Mouse (Mus musculus): ENCODE results near the gene Akna. TPM values are rescaled to one million over a fixed set of nuclear protein-coding genes. Genes with fewer than 3 reads are reported as not detected.
A peak's percentile ranks its signal among the peaks of the same experiment; 100 is the strongest.

The Akna gene
- polyA plus RNA-seq, 1 experiment from 2014 or later = 10.4 TPM

GRCm38 (mm10) chr4:63430357-63430756, 27.2 kb upstream of the Akna start:
- WGBS = 42% methylated on average over 3 of the region's 3 CpGs
- Histone ChIP-seq H3K27me3 (no peaks in the 10 kb centered on the region), H3K4me1 (no peaks in the 10 kb centered on the region), H3K4me3 (no peak overlapping the region), H3K36me3 (no peaks in the 10 kb centered on the region), H3K9me3 (no peaks in the 10 kb centered on the region), H3K9ac (no peak overlapping the region), H3K4me2 (no peak overlapping the region), H3K27ac (no peak overlapping the region)
- ATAC-seq (ENCODE audit: borderline replicate concordance, extremely low read depth, low FRiP score, low TSS enrichment) = no peak

DNA sequence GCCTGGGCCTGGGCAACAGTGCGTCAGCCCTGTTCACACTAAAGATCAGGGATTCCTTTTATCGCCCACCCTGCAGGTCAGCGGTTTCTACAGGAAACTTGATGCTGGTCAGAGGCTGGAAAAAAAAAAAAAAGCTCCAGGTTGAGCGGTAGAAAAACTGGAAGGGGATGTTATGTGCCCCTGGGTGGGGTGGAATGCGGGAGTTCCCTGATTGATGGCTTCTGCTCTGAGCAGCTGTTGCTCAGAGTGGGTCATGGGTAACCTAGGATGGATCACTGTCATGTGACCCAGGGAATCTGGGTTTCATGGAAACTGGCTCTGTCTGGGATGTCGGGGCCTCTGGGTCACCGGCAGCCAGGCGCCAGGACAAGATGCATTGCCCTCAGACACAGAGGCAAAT, 23.2 kb upstream of the Akna start:
- no peak for ATAC-seq (ENCODE audit: borderline replicate concordance, extremely low read depth, low FRiP score, low TSS enrichment)
- WGBS = 52% methylated on average over 8 of the region's 8 CpGs
- H3K4me3 ChIP-seq = no peak overlapping the region
- H3K4me1 ChIP-seq = no peaks in the 10 kb centered on the region
- no peaks in the 10 kb centered on the region for H3K36me3 ChIP-seq
- no peaks in the 10 kb centered on the region for H3K27me3 ChIP-seq
- no peak overlapping the region for H3K4me2 ChIP-seq
- no peaks in the 10 kb centered on the region for H3K9me3 ChIP-seq
- H3K9ac ChIP-seq = no peak overlapping the region
- no peak overlapping the region for H3K27ac ChIP-seq

GRCm38 (mm10) chr4:63423811-63424210, 20.7 kb upstream of the Akna start:
- Histone ChIP-seq H3K4me1 (no peaks in the 10 kb centered on the region), H3K9me3 (no peaks in the 10 kb centered on the region), H3K4me3 (no peak overlapping the region), H3K9ac (no peak overlapping the region), H3K36me3 (no peaks in the 10 kb centered on the region), H3K27ac (no peak overlapping the region), H3K27me3 (no peaks in the 10 kb centered on the region), H3K4me2 (no peak overlapping the region)
- ATAC-seq (ENCODE audit: borderline replicate concordance, extremely low read depth, low FRiP score, low TSS enrichment) = no peak
- WGBS = 35% methylated on average over 5 of the region's 5 CpGs

DNA sequence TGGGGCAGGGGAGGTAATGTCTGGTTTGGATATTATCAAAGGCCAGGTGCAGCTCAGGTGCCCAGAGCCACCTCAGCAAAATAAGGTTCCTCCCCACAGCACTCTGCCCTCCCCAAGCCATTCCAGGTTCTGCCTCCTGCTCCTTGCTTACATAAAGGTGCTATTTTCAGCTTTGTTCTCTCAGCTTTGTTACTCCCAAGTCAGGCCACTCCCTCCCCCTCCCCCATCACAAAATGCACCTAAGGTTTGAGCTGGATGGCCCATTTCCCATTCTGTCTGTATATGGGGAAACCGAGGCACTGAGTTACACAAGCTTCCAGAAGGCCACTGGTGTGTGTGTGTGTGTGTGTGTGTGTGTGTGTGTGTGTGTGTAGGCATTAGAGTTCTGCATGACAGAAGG, 20.1 kb upstream of the Akna start:
- Histone ChIP-seq H3K9ac (no peak overlapping the region), H3K36me3 (no peaks in the 10 kb centered on the region), H3K27ac (no peak overlapping the region), H3K27me3 (no peaks in the 10 kb centered on the region), H3K4me2 (no peak overlapping the region), H3K4me3 (no peak overlapping the region), H3K4me1 (no peaks in the 10 kb centered on the region), H3K9me3 (no peaks in the 10 kb centered on the region)
- 47% methylated on average over 1 of the region's 1 CpGs for WGBS
- no peak for ATAC-seq (ENCODE audit: borderline replicate concordance, extremely low read depth, low FRiP score, low TSS enrichment)

DNA sequence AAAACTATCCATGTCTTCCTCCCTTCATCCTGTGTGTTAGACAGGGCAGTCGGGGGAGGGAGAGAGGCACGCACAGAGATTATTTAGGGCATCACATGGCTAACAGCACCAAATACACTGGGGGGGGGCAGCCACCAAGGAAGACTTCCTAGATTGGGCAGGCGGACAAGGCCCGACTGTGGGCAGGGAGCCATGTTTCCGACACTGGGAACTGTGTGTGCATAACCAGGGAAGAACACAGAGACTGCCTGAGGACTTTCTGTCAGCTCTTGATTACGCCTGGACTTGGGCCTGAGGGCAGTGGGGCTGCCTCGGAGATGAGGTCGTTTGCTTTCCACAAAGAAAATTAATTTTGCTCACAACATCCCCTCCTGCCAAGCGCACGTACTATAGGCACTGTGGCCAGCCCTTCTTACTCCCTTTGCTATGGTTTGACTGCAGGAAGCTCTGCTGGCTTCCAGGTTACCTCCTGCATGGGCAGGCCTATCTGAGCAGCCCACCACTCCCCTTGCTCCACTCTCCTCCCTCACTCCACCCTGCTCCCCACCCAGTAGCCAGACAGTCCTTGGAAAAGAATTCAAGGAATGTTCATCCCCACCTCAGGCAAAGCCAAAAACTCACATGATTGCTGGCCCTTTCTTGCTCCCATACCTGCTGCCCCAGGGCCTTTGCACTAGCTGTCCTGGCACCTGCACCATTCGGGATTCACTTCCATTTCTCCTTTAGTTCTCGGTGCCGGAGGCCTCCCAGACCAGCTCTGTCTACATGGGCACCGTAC, 17.2 kb upstream of the Akna start:
- no peaks in the 10 kb centered on the region for H3K9me3 ChIP-seq
- H3K4me3 ChIP-seq = no peak overlapping the region
- no peaks in the 10 kb centered on the region for H3K36me3 ChIP-seq
- no peak for ATAC-seq (ENCODE audit: borderline replicate concordance, extremely low read depth, low FRiP score, low TSS enrichment)
- H3K9ac ChIP-seq = no peak overlapping the region
- H3K27ac ChIP-seq = no peak overlapping the region
- no peak overlapping the region for H3K4me2 ChIP-seq
- 0 out of 2 replicates have a peak, but pooled peaks cover 2% of the 10 kb centered on the region for H3K4me1 ChIP-seq
- H3K27me3 ChIP-seq = no peaks in the 10 kb centered on the region
- 57% methylated on average over 14 of the region's 14 CpGs for WGBS

GRCm38 (mm10) chr4:63418270-63418669, 15.1 kb upstream of the Akna start:
- H3K4me2 ChIP-seq = no peak overlapping the region
- H3K36me3 ChIP-seq = no peaks in the 10 kb centered on the region
- WGBS = 71% methylated on average over 11 of the region's 11 CpGs
- no peaks in the 10 kb centered on the region for H3K27me3 ChIP-seq
- H3K4me1 ChIP-seq = 0 out of 2 replicates have a peak, but pooled peaks cover 2% of the 10 kb centered on the region
- H3K4me3 ChIP-seq = no peak overlapping the region
- no peak overlapping the region for H3K27ac ChIP-seq
- H3K9me3 ChIP-seq = no peaks in the 10 kb centered on the region
- H3K9ac ChIP-seq = no peak overlapping the region
- ATAC-seq (ENCODE audit: borderline replicate concordance, extremely low read depth, low FRiP score, low TSS enrichment) = no peak

DNA sequence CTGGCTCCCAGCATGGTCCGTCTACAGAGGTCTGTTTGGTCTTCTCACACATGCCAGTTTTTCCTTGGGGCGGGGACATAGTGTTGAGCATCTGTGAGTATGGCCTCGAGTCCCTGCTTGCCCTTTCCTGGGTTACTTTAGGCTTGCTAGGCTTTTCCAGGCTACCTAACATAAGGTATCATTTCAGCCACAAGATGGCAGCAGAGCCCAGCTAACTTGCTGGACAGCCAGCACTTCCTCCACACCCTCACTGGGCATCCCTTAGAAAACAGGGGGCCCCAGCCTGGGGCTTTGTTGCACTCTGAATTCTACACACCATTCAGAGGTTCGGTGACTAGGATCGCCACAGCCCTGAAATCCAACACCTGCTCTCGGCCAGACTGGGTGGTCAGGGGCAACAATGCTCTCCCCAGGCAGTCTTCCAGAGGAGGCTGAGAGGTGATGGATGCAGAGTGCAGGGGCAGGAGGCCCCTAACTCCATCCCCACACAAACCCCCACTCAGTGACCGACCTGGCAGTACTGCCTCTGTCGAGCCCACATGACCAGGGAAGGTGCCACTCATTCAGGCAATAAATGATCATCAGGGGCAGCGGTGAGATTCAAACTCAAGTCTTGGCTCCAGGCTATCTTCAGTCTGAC, 14.3 kb upstream of the Akna start:
- 20% methylated on average over 9 of the region's 9 CpGs for WGBS
- no peaks in the 10 kb centered on the region for H3K27me3 ChIP-seq
- peak; percentile 25; the same call in 1 of the 2 replicates for ATAC-seq (ENCODE audit: borderline replicate concordance, extremely low read depth, low FRiP score, low TSS enrichment)

GRCm38 (mm10) chr4:63414951-63415350, 11.8 kb upstream of the Akna start:
- H3K4me3 ChIP-seq = no peak overlapping the region
- H3K36me3 ChIP-seq = no peaks in the 10 kb centered on the region
- H3K27ac ChIP-seq = no peak overlapping the region
- peaks cover 4% of the 10 kb centered on the region; the same call in 1 of the 2 replicates for H3K27me3 ChIP-seq
- no peak overlapping the region for H3K4me2 ChIP-seq
- no peak overlapping the region for H3K9ac ChIP-seq
- 61% methylated on average over 5 of the region's 5 CpGs for WGBS
- no peaks in the 10 kb centered on the region for H3K9me3 ChIP-seq
- no peak for ATAC-seq (ENCODE audit: borderline replicate concordance, extremely low read depth, low FRiP score, low TSS enrichment)
- H3K4me1 ChIP-seq = 0 out of 2 replicates have a peak, but pooled peaks cover 2% of the 10 kb centered on the region

More for the DNA sequence above, 14.3 kb upstream of the Akna start:
- H3K4me2 ChIP-seq = no peak overlapping the region
- H3K36me3 ChIP-seq = no peaks in the 10 kb centered on the region
- H3K4me3 ChIP-seq = no peak overlapping the region
- H3K9me3 ChIP-seq = no peaks in the 10 kb centered on the region
- 0 out of 2 replicates have a peak, but pooled peaks cover 2% of the 10 kb centered on the region for H3K4me1 ChIP-seq
- H3K9ac ChIP-seq = no peak overlapping the region
- no peak overlapping the region for H3K27ac ChIP-seq

- Histone ChIP-seq H3K36me3 (no peaks in the 10 kb centered on the region), H3K9ac (no peak overlapping the region), H3K27ac (no peak overlapping the region), H3K27me3 (peaks cover 4% of the 10 kb centered on the region; the same call in 1 of the 2 replicates), H3K4me2 (no peak overlapping the region; the same call in 1 of the 2 replicates), H3K4me1 (peaks cover 18% of the 10 kb centered on the region), H3K9me3 (no peaks in the 10 kb centered on the region), H3K4me3 (no peak overlapping the region)
- 49% methylated on average over 5 of the region's 5 CpGs for WGBS
- no peak for ATAC-seq (ENCODE audit: borderline replicate concordance, extremely low read depth, low FRiP score, low TSS enrichment)
Measured at GRCm38 (mm10) chr4:63411222-63411621, 8.1 kb upstream of the Akna start.

DNA sequence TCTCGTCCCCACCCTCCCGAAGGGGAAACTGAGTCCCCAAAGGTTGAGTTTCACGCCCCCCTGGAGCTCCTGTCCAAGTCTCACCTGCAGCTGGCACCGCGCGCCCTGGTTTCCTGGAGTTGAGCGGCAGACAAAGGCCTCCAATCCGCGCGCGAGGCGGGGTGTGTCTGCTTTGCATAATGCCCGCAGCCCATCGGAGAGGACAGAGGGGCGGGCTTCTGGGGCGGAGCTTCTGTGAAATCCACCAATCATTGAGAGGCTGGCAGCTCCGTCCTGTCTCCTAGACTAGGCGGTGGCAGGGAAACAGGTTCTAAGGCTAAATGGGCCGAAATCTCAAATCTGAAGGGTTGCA, 7.4 kb upstream of the Akna start:
- under 1% methylated on average over 19 of the region's 19 CpGs for WGBS
- peak; percentile 86 for ATAC-seq (ENCODE audit: borderline replicate concordance, extremely low read depth, low FRiP score, low TSS enrichment)
- Histone ChIP-seq H3K27ac (peak overlapping the region; percentile 82), H3K4me2 (peak overlapping the region; percentile 99), H3K9ac (peak overlapping the region; percentile 21), H3K27me3 (peaks cover 4% of the 10 kb centered on the region; the same call in 1 of the 2 replicates), H3K4me1 (peaks cover 25% of the 10 kb centered on the region), H3K36me3 (no peaks in the 10 kb centered on the region), H3K4me3 (peak overlapping the region; percentile 64), H3K9me3 (no peaks in the 10 kb centered on the region)

DNA sequence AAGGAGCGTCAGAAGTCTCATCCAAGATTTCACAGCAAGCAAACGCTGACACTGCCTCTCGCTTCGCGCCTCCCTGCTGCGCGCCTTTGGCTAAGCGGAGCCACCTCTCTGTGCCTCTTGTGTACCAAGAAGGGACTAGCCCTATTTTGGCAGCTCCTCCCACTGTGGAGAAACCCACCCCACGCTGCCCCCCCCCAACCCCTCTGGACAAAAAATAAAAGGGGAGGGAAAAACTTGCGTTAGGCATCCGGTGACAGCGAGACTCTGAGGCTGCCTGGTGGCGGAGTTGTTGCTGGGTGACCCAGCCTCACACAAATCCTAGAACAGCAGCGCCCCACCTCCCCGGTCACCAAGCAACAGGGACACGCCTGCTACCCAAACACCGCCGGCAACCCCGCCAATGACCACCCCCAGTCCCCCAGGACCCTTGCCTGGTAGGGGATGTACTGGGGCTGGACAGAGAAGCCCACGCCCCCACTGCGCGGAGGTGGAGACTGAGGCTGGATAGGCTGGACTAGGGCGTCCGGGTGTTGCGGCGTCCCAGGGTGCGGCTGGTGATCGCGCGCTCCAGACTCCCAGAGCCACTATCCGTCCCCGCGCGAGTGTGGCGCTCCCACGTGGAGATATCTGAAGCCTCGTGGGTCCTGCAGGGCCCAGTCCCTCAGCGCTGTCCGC, 6.9 kb upstream of the Akna start:
- peak overlapping the region; percentile 99 for H3K4me2 ChIP-seq
- peak overlapping the region; percentile 21 for H3K9ac ChIP-seq
- under 1% methylated on average over 39 of the region's 39 CpGs for WGBS
- H3K36me3 ChIP-seq = no peaks in the 10 kb centered on the region
- H3K27me3 ChIP-seq = peaks cover 4% of the 10 kb centered on the region; the same call in 1 of the 2 replicates
- peak; percentile 75 for ATAC-seq (ENCODE audit: borderline replicate concordance, extremely low read depth, low FRiP score, low TSS enrichment)
- H3K4me1 ChIP-seq = peaks cover 30% of the 10 kb centered on the region
- peak overlapping the region; percentile 64 for H3K4me3 ChIP-seq
- H3K27ac ChIP-seq = peak overlapping the region; percentile 82
- H3K9me3 ChIP-seq = no peaks in the 10 kb centered on the region

Measured in lung, embryonic 15.5 days (tissue).